Mouse (Mus musculus): ENCODE results near the gene Gng2. TPM values are rescaled to one million over a fixed set of nuclear protein-coding genes. Genes with fewer than 3 reads are reported as not detected.

Gene Gng2
- 58.7 TPM for polyA plus RNA-seq (2017; shearing (Covaris generic))

DNA sequence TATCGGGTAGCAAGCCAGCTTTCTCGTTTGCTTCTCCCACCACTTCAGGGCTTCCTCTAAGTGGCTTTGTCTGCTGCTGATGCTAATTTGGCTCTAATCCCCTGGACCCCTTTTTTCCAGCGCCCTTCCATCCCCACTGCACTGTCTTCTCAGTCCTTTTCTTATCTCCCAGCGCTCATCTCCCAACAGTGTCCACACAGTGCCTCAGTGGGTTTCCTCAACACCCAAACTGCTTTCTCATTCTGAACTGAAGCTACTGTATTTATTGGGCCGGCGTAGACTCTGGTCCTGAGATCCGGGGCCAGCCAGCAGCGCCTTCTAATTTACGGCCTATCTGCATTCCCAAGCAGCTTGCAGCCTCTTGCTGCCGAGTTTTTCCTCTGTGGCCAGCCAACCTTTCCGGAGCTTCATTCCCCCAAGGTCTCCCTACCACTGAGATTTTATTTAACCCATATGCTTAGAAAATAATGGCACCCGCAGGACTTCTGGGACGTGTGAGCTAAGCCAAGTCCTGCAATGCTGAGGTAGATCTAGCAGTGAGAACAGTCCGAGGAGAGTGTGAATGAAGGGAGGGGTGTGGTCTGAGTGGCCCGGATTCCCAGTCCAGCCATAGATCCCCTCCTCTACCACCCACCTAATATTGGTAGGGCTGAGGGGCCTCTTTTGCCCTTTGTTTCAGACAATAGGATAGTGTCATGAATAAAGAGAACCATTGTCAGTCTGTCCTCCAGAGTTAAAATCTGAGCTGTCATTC, at the start of gene Gng2:
Gene Gng2, minus strand, starts transcription at position 357 of the 754 bp plus-strand sequence.

DNA sequence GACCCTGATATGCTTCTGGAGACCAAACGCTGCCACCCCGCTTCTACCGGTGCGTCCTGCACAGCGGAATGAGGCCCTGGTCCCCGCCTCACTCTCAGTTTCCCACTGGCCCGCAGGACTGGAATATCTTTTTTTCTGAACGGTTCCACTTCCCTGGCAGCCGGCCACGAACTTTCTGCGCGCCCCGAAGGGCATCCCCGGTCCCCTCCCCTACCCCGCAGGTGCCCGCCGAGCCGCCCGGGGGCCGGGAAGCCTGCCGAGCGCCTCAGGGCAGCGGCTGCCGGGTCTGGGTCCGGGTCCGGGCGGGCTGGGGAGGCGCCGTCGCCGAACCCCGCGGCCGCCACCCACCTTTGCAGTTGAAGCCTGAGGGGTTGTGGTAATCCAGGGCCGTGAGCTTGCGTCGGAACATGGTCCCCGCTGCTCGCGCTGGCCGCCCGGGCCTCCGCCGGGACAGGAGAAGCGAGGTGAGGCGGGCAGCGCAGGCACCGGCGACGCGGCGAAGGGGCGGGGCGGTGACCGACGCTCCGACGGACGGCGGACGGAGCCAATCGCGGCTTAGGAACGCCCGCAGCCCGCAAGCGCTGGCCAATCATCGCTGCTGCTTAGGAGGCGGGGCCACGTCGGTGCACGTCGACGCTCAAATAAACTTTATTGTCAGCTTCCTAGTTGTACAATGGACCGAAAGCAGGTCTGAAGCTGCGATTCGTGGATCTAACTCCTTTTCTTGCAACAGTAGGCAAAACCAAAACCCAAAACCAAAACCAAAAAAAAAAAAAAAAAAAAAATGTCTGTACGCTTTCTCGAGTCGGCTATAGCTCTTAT, 153.9 kb downstream of the Gng2 start, which contains the start of gene Rtraf:
Gene Rtraf, minus strand, starts transcription at position 504 of the 822 bp plus-strand sequence.

Other genes starting within 250 kb of the Gng2 start
- 2.6 TPM for gene Nid2, start 226.4 kb downstream of the Gng2 start, polyA plus RNA-seq (2017; shearing (Covaris generic))
- gene Rtraf, start 153.8 kb downstream of the Gng2 start, polyA plus RNA-seq (2017; shearing (Covaris generic)), result 98.5 TPM
- 41.8 TPM for gene Saysd1, start 160.9 kb upstream of the Gng2 start, polyA plus RNA-seq (2017; shearing (Covaris generic))
- gene Kcnk5, start 204.2 kb upstream of the Gng2 start, polyA plus RNA-seq (2017; shearing (Covaris generic)), result 9.8 TPM